Mouse (Mus musculus) thymus, adult 2 months (tissue): ENCODE results near the gene Mrps11. TPM values are rescaled to one million over a fixed set of nuclear protein-coding genes. Genes with fewer than 3 reads are reported as not detected.

Experiments
- DNase-seq: peaks from one replicate; pipeline ENCODE4 v3.0.0; 2021
- H3K27ac ChIP-seq: fragments of 200-500 bp; 2 replicates; pipeline ENCODE4 v1.5.1; 2012; ENCODE audit warnings: low read length, control low read depth; ENCODE audit not compliant: control insufficient read depth, insufficient read depth
- H3K27me3 ChIP-seq: fragments of 200-500 bp; 2 replicates; pipeline ENCODE4 v1.6.1; 2012; ENCODE audit warnings: mild to moderate bottlenecking, low read length, moderate library complexity, mixed read lengths; ENCODE audit not compliant: control insufficient read depth, insufficient read depth
- H3K36me3 ChIP-seq: fragments of 200-500 bp; 2 replicates; pipeline ENCODE4 v1.6.1; 2012; ENCODE audit warnings: mild to moderate bottlenecking, low read length, moderate library complexity; ENCODE audit not compliant: control insufficient read depth, insufficient read depth
- H3K4me1 ChIP-seq: fragments of 200-500 bp; replicated peaks from 2 replicates; pipeline ENCODE4 v1.6.1; 2012; ENCODE audit warnings: low read length; ENCODE audit not compliant: control insufficient read depth, insufficient read depth
- H3K4me3 ChIP-seq: fragments of 200-500 bp; 2 replicates; pipeline ENCODE4 v1.5.1; 2012; ENCODE audit warnings: mild to moderate bottlenecking, low read length, control low read depth, moderate library complexity; ENCODE audit not compliant: control insufficient read depth, insufficient read depth
- CTCF ChIP-seq: fragments of 200-500 bp; IDR thresholded peaks from 2 replicates; pipeline ENCODE4 v1.5.1; 2012; ENCODE audit warnings: mild to moderate bottlenecking, control low read depth, low read length, moderate library complexity, borderline replicate concordance; ENCODE audit not compliant: control insufficient read depth, poor library complexity, insufficient read depth; ENCODE audit errors: extremely low read depth
- POLR2A ChIP-seq: fragments of 200-500 bp; IDR thresholded peaks from 2 replicates; pipeline ENCODE4 v1.6.1; 2012; ENCODE audit warnings: mild to moderate bottlenecking, low read length, control low read depth, moderate library complexity; ENCODE audit not compliant: control insufficient read depth, poor library complexity, insufficient read depth; ENCODE audit errors: extremely low read depth
- WGBS: fragments of 180-500 bp; shearing (Covaris S2); methylation state at CpG from one replicate; pipeline ENCODE4 v1.1.7; 2018; 5-methylcytosine and 5-hydroxymethylcytosine counted together
- polyA plus RNA-seq: library from polyadenylated mRNA; depleted of rRNA; stranded (reverse); fragments of >200 nt; gene quantifications from 2 replicates; pipeline ENCODE4 v1.2.3, GENCODE M21; 2012

The Mrps11 gene
- polyA plus RNA-seq, 1 experiment = 73.2 TPM

- no peak overlapping the region for H3K27ac ChIP-seq
- no peak for DNase-seq
- WGBS = 96% methylated on average over 4 of the region's 4 CpGs
Observed at GRCm38 (mm10) chr7:78752961-78753360, 30.0 kb upstream of the Mrps11 start.

GRCm38 (mm10) chr7:78753752-78754457 lies 29.0 kb upstream of the Mrps11 start:
- WGBS = 95% methylated on average over 7 of the region's 7 CpGs
- H3K27ac ChIP-seq = no peak overlapping the region
- H3K4me1 ChIP-seq = peaks cover 9% of the 10 kb centered on the region
- no peak for DNase-seq
- no peak for TF ChIP-seq CTCF
- H3K4me3 ChIP-seq = no peak overlapping the region
- no peaks in the 10 kb centered on the region for H3K36me3 ChIP-seq
- H3K27me3 ChIP-seq = no peaks in the 10 kb centered on the region

More at GRCm38 (mm10) chr7:78752961-78753360, 30.0 kb upstream of the Mrps11 start:
- no peaks in the 10 kb centered on the region for H3K27me3 ChIP-seq
- H3K4me3 ChIP-seq = no peak overlapping the region
- no peak for TF ChIP-seq POLR2A
- TF ChIP-seq CTCF = no peak
- H3K4me1 ChIP-seq = peaks cover 9% of the 10 kb centered on the region
- H3K36me3 ChIP-seq = no peaks in the 10 kb centered on the region

DNA sequence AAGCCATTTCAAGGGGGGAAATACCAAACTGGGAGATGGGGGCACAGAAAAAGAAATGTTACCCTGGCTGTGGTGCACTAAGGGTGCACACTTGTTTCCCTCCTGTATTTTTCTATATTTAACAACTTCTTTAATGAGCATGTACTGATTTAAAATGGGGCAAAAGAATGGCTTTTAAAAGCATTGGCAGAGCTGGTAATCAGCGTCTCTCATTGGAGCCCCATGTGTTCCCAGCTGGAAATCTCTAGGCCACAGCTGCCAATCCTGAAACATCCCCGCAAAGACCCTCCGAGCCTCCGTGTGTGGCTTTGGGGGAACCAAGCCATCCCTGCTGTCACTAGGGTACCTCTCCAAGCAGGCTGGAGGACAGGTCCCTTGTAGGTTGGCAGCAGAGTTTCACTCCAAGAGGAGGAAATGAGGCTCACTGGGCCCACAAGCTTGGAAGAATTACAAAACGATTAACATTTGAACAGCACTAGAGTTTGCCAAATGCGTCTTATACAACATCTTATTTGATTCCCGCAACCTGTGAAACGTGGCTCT lies 28.4 kb upstream of the Mrps11 start:
- Histone ChIP-seq H3K4me1 (peaks cover 9% of the 10 kb centered on the region), H3K4me3 (no peak overlapping the region), H3K27me3 (no peaks in the 10 kb centered on the region), H3K36me3 (no peaks in the 10 kb centered on the region), H3K27ac (no peak overlapping the region)
- TF ChIP-seq POLR2A (no peak), CTCF (no peak)
- 74% methylated on average over 8 of the region's 8 CpGs for WGBS
- DNase-seq = no peak

DNA sequence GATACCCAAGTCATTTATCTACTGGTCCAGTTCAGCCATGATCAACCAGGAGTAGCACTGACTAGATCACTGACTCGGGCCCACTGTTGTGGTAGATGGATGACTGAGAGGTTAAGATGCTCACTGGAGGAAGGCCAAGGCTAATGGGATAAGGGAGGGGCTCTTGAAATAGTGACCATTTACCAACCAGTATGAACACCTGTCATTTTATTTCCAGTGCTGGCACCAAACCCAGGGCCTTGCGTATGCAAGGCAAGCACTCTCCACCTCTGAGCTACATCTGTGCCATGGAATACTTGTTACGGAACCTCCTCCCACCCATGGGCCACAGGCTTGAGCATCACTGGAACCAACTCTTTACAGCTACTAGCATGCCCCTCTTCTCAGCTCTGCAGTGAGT lies 19.1 kb upstream of the Mrps11 start:
- DNase-seq = no peak
- H3K27me3 ChIP-seq = no peaks in the 10 kb centered on the region

GRCm38 (mm10) chr7:78765215-78765631 lies 17.7 kb upstream of the Mrps11 start:
- WGBS = 97% methylated on average over 5 of the region's 5 CpGs
- DNase-seq = no peak
- no peaks in the 10 kb centered on the region for H3K27me3 ChIP-seq
- no peaks in the 10 kb centered on the region for H3K36me3 ChIP-seq
- TF ChIP-seq POLR2A (no peak), CTCF (no peak)
- H3K4me1 ChIP-seq = peaks cover 31% of the 10 kb centered on the region
- no peak overlapping the region for H3K4me3 ChIP-seq
- no peak overlapping the region for H3K27ac ChIP-seq

More for the DNA sequence above, 19.1 kb upstream of the Mrps11 start:
- Histone ChIP-seq H3K4me1 (peaks cover 31% of the 10 kb centered on the region), H3K36me3 (no peaks in the 10 kb centered on the region), H3K4me3 (no peak overlapping the region), H3K27ac (no peak overlapping the region)
- TF ChIP-seq CTCF (no peak), POLR2A (no peak)
- WGBS = 95% methylated on average over 3 of the region's 3 CpGs

GRCm38 (mm10) chr7:78766019-78766683 lies 16.8 kb upstream of the Mrps11 start:
- TF ChIP-seq POLR2A (0 out of 2 replicates have a peak, but pooled peaks have one; percentile 13), CTCF (peak; percentile 92; the same call in 1 of the 2 replicates)
- no peaks in the 10 kb centered on the region for H3K27me3 ChIP-seq
- no peak overlapping the region for H3K4me3 ChIP-seq
- peak; percentile 91 for DNase-seq
- 25% methylated on average over 18 of the region's 18 CpGs for WGBS
- peak overlapping the region; percentile 30; the same call in 1 of the 2 replicates for H3K27ac ChIP-seq
- no peaks in the 10 kb centered on the region for H3K36me3 ChIP-seq
- peaks cover 31% of the 10 kb centered on the region for H3K4me1 ChIP-seq
